Mouse (Mus musculus): ENCODE measurements around the gene Rad54l2. TPM values are rescaled to one million over a fixed set of nuclear protein-coding genes. Genes with fewer than 3 reads are reported as not detected.

Gene Rad54l2
- polyA plus RNA-seq, 1 experiment from 2014 or later = 7.8 TPM

DNA sequence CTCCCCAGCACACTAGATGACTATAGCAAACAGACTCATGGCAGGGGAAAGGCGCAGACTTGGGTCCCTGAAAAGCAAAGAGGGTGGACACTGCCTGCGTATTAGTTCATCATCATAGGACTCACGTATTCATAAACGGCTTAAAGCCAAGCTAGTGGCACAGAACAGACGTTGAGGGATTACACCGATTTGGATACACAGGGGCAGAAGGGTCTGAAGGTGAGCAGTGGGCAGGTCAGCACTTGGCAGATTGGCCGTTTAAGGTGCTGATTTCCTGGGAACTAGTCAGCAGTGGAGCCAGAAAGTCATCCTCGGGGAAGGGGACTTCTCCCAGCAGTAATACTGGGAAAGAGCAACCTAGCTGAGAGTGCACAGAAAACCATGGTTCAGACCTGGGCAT lies 100.2 kb downstream of the Rad54l2 start:
- Histone ChIP-seq H3K27me3 (ENCODE audit: control insufficient read depth, insufficient read depth, low read length) (no peaks in the 10 kb centered on the region), H3K36me3 (ENCODE audit: control insufficient read depth, insufficient read depth, low read length) (peaks cover 2% of the 10 kb centered on the region; the same call in 1 of the 2 replicates), H3K27ac (ENCODE audit: low read depth, low read length) (no peak overlapping the region), H3K4me1 (replicated peaks; ENCODE audit: control insufficient read depth, insufficient read depth, low read length) (no peaks in the 10 kb centered on the region; the same call in 1 of the 2 replicates), H3K9me3 (ENCODE audit: control insufficient read depth, low read length) (no peaks in the 10 kb centered on the region), H3K4me2 (ENCODE audit: low read depth, low read length, severe bottlenecking) (no peak overlapping the region), H3K4me3 (ENCODE audit: low read depth, low read length) (no peak overlapping the region), H3K9ac (ENCODE audit: low read length) (no peak overlapping the region)
- ATAC-seq (replicated peaks; ENCODE audit: low FRiP score) (no peak), DNase-seq (ENCODE audit: low spot score) (no peak)
- 86% methylated on average over 8 of the region's 8 CpGs for WGBS

DNA sequence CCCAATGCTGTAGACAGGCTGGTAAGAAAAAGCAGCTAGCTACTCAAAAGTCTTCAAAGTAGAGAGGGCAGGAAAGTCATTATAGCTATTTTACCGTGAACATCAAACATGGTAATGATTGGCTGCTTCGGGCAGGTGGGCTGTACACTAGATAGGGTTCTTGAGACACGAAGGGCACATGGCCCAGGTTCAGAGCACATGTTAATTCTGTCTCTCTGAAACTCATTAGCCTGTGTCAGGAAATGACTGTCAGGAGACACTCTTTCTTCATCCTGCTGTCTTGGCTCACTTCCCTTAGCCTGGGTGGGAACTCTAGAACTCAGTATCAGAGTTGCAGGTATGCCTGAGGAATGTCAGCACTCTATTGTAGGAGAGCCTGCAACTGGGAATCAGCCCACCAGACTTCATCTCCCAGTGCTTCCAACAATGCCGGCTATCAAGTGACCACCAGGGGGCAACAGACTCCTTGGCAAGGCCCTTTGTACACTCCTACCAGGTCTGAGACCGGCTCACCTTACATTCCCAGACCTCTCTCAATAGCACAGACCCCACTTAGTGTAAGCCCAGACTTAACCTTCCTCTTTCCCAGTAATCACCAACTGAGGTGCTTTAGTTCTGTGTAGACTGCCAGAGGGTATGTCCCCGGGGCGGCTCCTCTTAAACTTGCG lies 101.9 kb downstream of the Rad54l2 start:
- H3K27ac ChIP-seq (ENCODE audit: low read depth, low read length) = no peak overlapping the region
- 37% methylated on average over 8 of the region's 8 CpGs for WGBS
- no peaks in the 10 kb centered on the region; the same call in 1 of the 2 replicates for H3K4me1 ChIP-seq (replicated peaks; ENCODE audit: control insufficient read depth, insufficient read depth, low read length)
- no peak overlapping the region for H3K9ac ChIP-seq (ENCODE audit: low read length)
- no peaks in the 10 kb centered on the region for H3K27me3 ChIP-seq (ENCODE audit: control insufficient read depth, insufficient read depth, low read length)
- ATAC-seq (replicated peaks; ENCODE audit: low FRiP score) (peak; percentile 39), DNase-seq (ENCODE audit: low spot score) (peak; percentile 86)
- H3K36me3 ChIP-seq (ENCODE audit: control insufficient read depth, insufficient read depth, low read length) = no peaks in the 10 kb centered on the region
- peak overlapping the region; percentile 21; the same call in 1 of the 2 replicates for H3K4me2 ChIP-seq (ENCODE audit: low read depth, low read length, severe bottlenecking)
- H3K9me3 ChIP-seq (ENCODE audit: control insufficient read depth, low read length) = no peaks in the 10 kb centered on the region
- no peak overlapping the region for H3K4me3 ChIP-seq (ENCODE audit: low read depth, low read length)

DNA sequence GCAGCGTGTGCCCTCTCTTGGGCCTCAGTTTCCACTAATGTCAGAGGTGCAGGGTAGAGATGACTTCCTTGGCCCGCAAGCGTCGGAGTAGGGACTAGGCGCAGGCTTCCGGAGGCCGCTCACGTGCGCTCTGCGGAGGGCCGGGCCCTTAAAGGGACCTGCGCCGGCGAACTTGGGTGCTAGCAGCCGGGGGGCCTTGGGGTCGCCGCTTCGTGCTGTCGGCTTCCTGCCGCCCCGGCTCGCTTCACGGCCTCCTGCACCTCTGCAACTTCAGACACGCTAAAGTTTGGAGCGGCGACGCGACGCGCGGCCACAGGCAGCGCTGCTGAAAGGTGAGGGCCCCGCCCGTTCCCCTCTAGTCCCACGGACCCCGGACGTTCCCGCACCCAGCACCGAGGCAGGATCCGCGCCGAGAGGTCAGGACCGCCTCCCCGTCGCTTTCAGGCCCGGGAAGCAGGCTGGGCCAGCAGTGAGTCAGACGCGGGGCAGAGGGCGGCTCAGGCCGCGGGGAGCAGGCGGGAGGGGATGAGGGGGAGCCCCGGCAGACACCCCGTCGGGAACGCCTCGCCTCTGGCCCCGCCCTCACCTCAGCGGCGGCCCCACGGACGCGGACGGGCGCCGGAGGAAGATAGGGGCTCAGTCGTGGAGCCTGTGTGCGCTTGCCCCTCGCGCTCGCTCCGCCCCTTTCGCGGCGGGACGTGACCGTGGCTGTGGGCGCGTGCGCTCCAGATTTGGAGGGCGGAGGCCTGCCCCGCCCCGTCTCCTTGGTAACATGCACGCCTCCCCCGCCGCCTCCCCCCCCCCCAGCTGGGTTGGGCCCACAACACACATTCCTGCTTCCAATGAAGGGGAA lies 103.5 kb downstream of the Rad54l2 start, which contains the start of gene Tex264:
TSS of gene Tex264 (minus strand) at position 679 of the 853 bp plus-strand sequence.
- H3K27ac ChIP-seq (ENCODE audit: low read depth, low read length) = no peak within 1 kb of the TSS
- H3K9ac ChIP-seq (ENCODE audit: low read length) = peak within 1 kb of the TSS; percentile 77
- H3K36me3 ChIP-seq (ENCODE audit: control insufficient read depth, insufficient read depth, low read length) = no peaks in the 10 kb centered on the region; the same call in 1 of the 2 replicates
- no peaks in the 10 kb centered on the region for H3K27me3 ChIP-seq (ENCODE audit: control insufficient read depth, insufficient read depth, low read length)
- WGBS = under 1% methylated on average over 71 of the region's 86 CpGs
- DNase-seq (ENCODE audit: low spot score) = peak; percentile 88
- ATAC-seq (replicated peaks; ENCODE audit: low FRiP score) = peak; percentile 86
- H3K4me3 ChIP-seq (ENCODE audit: low read depth, low read length) = peak within 1 kb of the TSS; percentile 78
- no peaks in the 10 kb centered on the region for H3K9me3 ChIP-seq (ENCODE audit: control insufficient read depth, low read length)
- peak within 1 kb of the TSS; percentile 99 for H3K4me2 ChIP-seq (ENCODE audit: low read depth, low read length, severe bottlenecking)
- no peaks in the 10 kb centered on the region; the same call in 1 of the 2 replicates for H3K4me1 ChIP-seq (replicated peaks; ENCODE audit: control insufficient read depth, insufficient read depth, low read length)

DNA sequence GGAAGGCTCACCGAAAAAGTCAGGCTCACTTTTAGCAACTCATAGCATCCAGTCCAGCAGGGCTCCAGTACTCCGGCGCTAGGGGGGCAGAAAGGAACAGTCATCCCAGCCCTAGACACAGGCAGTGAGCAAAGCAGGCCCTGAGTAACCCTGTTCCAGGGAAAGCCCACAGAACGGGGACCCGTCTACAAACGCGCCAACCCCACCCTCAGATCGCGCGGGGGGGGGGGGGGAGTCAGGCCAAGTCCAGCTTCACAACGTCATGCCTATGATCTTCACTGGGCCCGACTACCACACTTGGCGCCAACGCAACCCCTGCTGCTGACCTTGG lies 104.1 kb downstream of the Rad54l2 start:
- no peak for DNase-seq (ENCODE audit: low spot score)
- no peak overlapping the region for H3K27ac ChIP-seq (ENCODE audit: low read depth, low read length)

DNA sequence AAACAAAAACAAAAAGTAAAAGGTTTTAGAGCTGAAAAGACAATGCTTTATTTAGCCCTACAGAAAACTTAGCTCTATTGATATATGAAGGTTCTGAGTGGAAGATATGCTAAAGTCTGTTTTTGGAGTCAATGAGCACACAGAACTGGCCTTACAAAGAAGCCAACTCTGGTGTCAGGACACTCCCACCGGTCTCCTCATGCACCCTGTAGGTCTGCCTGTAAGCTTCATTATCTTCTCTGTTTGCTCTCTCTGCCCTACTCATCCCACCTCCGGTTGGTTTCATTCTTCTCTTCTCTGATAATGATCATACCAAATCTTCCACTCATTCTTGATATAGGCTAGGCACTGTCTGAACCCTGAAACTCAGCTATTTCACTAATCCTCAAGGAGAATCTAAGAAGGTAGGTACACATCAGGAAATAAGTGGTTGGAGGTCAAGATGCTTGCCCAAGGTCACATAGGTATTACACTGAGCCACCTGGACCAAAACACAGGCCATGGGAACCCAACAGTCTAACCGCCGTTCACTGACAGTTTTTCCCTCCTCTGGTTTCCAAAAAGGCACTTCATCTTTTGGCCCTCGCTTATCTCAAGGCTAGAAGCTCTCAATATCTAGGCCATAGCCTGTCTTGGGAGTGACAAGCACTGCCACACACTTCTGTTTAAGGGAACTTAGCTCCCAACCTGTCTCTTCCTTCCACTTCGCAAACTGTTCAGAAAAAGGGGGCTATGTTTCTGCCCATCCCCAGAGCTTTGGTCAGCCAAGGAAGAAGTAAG lies 104.7 kb downstream of the Rad54l2 start:
- WGBS = 86% methylated on average over 6 of the region's 6 CpGs
- Histone ChIP-seq H3K9ac (ENCODE audit: low read length) (peak overlapping the region; percentile 77), H3K27me3 (ENCODE audit: control insufficient read depth, insufficient read depth, low read length) (no peaks in the 10 kb centered on the region), H3K27ac (ENCODE audit: low read depth, low read length) (no peak overlapping the region), H3K9me3 (ENCODE audit: control insufficient read depth, low read length) (no peaks in the 10 kb centered on the region), H3K4me1 (replicated peaks; ENCODE audit: control insufficient read depth, insufficient read depth, low read length) (no peaks in the 10 kb centered on the region; the same call in 1 of the 2 replicates), H3K4me2 (ENCODE audit: low read depth, low read length, severe bottlenecking) (peak overlapping the region; percentile 99; the same call in 1 of the 2 replicates), H3K36me3 (ENCODE audit: control insufficient read depth, insufficient read depth, low read length) (no peaks in the 10 kb centered on the region; the same call in 1 of the 2 replicates), H3K4me3 (ENCODE audit: low read depth, low read length) (peak overlapping the region; percentile 78)
- DNase-seq (ENCODE audit: low spot score) = no peak
- no peak for ATAC-seq (replicated peaks; ENCODE audit: low FRiP score)

More for the DNA sequence above, 104.1 kb downstream of the Rad54l2 start:
- H3K9me3 ChIP-seq (ENCODE audit: control insufficient read depth, low read length) = no peaks in the 10 kb centered on the region
- no peaks in the 10 kb centered on the region; the same call in 1 of the 2 replicates for H3K4me1 ChIP-seq (replicated peaks; ENCODE audit: control insufficient read depth, insufficient read depth, low read length)
- peak overlapping the region; percentile 99 for H3K4me2 ChIP-seq (ENCODE audit: low read depth, low read length, severe bottlenecking)
- WGBS = 3% methylated on average over 9 of the region's 14 CpGs
- H3K27me3 ChIP-seq (ENCODE audit: control insufficient read depth, insufficient read depth, low read length) = no peaks in the 10 kb centered on the region
- no peaks in the 10 kb centered on the region; the same call in 1 of the 2 replicates for H3K36me3 ChIP-seq (ENCODE audit: control insufficient read depth, insufficient read depth, low read length)
- 0 out of 2 replicates have a peak, but pooled peaks have one; percentile 1 for ATAC-seq (replicated peaks; ENCODE audit: low FRiP score)
- peak overlapping the region; percentile 77 for H3K9ac ChIP-seq (ENCODE audit: low read length)
- H3K4me3 ChIP-seq (ENCODE audit: low read depth, low read length) = peak overlapping the region; percentile 78

DNA sequence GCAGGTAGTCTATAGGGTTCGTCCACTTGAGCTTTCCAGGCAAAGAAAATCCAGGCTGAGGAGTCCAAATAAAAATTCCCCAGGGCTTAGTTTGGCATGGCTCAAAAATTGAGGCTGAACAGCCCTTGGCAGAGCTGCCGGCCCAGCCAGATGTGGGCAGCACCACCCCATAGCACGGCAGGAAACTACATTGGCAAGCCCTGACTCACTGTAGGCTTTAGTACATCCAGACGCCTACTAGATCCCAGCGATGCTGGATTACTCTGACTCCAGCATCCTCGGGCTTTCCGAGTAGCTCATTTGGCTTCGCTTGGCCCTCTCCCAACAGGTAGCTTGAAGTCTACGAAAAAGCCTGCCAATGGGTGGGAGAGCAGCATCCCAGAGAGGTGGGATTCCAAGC lies 108.0 kb downstream of the Rad54l2 start:
- Histone ChIP-seq H3K4me1 (replicated peaks; ENCODE audit: control insufficient read depth, insufficient read depth, low read length) (no peaks in the 10 kb centered on the region; the same call in 1 of the 2 replicates), H3K9ac (ENCODE audit: low read length) (no peak overlapping the region), H3K36me3 (ENCODE audit: control insufficient read depth, insufficient read depth, low read length) (no peaks in the 10 kb centered on the region; the same call in 1 of the 2 replicates), H3K27me3 (ENCODE audit: control insufficient read depth, insufficient read depth, low read length) (no peaks in the 10 kb centered on the region), H3K9me3 (ENCODE audit: control insufficient read depth, low read length) (no peaks in the 10 kb centered on the region), H3K4me2 (ENCODE audit: low read depth, low read length, severe bottlenecking) (no peak overlapping the region), H3K4me3 (ENCODE audit: low read depth, low read length) (no peak overlapping the region), H3K27ac (ENCODE audit: low read depth, low read length) (no peak overlapping the region)
- no peak for DNase-seq (ENCODE audit: low spot score)
- 90% methylated on average over 9 of the region's 9 CpGs for WGBS
- no peak for ATAC-seq (replicated peaks; ENCODE audit: low FRiP score)

DNA sequence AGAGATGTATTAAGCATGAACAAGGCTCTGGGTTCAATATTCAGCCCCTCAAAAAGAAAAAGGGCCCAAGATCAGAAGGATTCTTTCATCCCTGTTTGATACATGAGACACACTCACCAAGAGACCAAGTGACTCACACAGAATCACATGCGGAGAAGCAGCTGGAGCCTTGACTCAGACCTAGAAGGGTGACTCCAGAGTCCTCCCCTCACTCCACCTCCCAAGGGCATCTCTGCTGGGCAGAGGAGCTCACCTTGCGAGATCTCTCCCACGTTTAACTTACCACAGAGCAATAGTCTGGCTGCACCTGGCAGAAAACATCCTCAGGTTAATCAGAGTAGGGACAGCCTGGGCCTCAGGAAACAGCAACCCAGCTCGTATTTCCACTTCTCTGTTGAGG lies 110.8 kb downstream of the Rad54l2 start:
- Histone ChIP-seq H3K4me2 (ENCODE audit: low read depth, low read length, severe bottlenecking) (no peak overlapping the region), H3K4me3 (ENCODE audit: low read depth, low read length) (no peak overlapping the region)
- WGBS = 78% methylated on average over 4 of the region's 4 CpGs

DNA sequence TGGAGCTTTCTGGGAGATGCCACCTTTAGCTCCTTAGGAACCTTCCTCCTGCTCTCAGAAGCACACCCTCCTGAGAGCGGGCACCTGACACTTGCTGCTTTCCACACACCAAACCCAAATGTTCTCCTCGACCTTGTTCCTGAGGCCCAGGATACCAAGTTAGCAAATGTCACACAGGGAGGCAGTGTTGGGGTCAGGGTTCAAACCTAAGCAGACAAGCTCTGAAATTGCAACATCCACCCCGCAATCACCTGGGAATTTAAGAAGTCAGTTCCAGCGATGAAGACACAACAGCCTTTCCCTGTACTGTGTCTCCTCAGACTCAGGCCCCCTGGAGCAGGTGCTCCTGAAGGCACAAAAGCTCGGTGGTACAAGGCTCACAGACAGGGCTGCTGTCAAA lies 111.3 kb downstream of the Rad54l2 start:
- Histone ChIP-seq H3K4me1 (replicated peaks; ENCODE audit: control insufficient read depth, insufficient read depth, low read length) (no peaks in the 10 kb centered on the region), H3K36me3 (ENCODE audit: control insufficient read depth, insufficient read depth, low read length) (no peaks in the 10 kb centered on the region; the same call in 1 of the 2 replicates), H3K27ac (ENCODE audit: low read depth, low read length) (no peak overlapping the region), H3K4me2 (ENCODE audit: low read depth, low read length, severe bottlenecking) (no peak overlapping the region), H3K4me3 (ENCODE audit: low read depth, low read length) (no peak overlapping the region), H3K27me3 (ENCODE audit: control insufficient read depth, insufficient read depth, low read length) (no peaks in the 10 kb centered on the region), H3K9me3 (ENCODE audit: control insufficient read depth, low read length) (no peaks in the 10 kb centered on the region), H3K9ac (ENCODE audit: low read length) (no peak overlapping the region)
- DNase-seq (ENCODE audit: low spot score) (no peak), ATAC-seq (replicated peaks; ENCODE audit: low FRiP score) (no peak)
- 84% methylated on average over 5 of the region's 5 CpGs for whole genome bisulfite sequencing

More for the DNA sequence above, 110.8 kb downstream of the Rad54l2 start:
- H3K27me3 ChIP-seq (ENCODE audit: control insufficient read depth, insufficient read depth, low read length) = no peaks in the 10 kb centered on the region
- DNase-seq (ENCODE audit: low spot score) (no peak), ATAC-seq (replicated peaks; ENCODE audit: low FRiP score) (no peak)
- H3K9me3 ChIP-seq (ENCODE audit: control insufficient read depth, low read length) = no peaks in the 10 kb centered on the region
- no peak overlapping the region for H3K27ac ChIP-seq (ENCODE audit: low read depth, low read length)
- no peaks in the 10 kb centered on the region; the same call in 1 of the 2 replicates for H3K36me3 ChIP-seq (ENCODE audit: control insufficient read depth, insufficient read depth, low read length)
- no peak overlapping the region for H3K9ac ChIP-seq (ENCODE audit: low read length)
- no peaks in the 10 kb centered on the region for H3K4me1 ChIP-seq (replicated peaks; ENCODE audit: control insufficient read depth, insufficient read depth, low read length)

Data from forebrain, embryonic 11.5 days (tissue).